Mouse (Mus musculus) embryonic fibroblast, embryonic 13.5 days (primary cell): Measurements from ENCODE around the gene Zranb1. TPM values are rescaled to one million over a fixed set of nuclear protein-coding genes. Genes with fewer than 3 reads are reported as not detected.
A peak's percentile ranks its signal among the peaks of the same experiment; 100 is the strongest.

ENCODE experiments used
- H3K27ac ChIP-seq: 2 replicates; pipeline ENCODE4 v1.5.1; 2012; ENCODE audit warnings: low read length, control low read depth, inconsistent platforms; ENCODE audit not compliant: insufficient read depth
- H3K4me1 ChIP-seq: 2 replicates; pipeline ENCODE4 v1.6.1; 2011; ENCODE audit warnings: low read length; ENCODE audit not compliant: control insufficient read depth, insufficient read depth
- H3K4me3 ChIP-seq: 2 replicates; pipeline ENCODE4 v1.5.1; 2011; ENCODE audit warnings: mild to moderate bottlenecking, control low read depth, low read length; ENCODE audit not compliant: insufficient read depth
- CTCF ChIP-seq: IDR thresholded peaks from 2 replicates; pipeline ENCODE4 v1.5.1; 2011; ENCODE audit warnings: mild to moderate bottlenecking, control low read depth, low read length, moderate library complexity, borderline replicate concordance; ENCODE audit not compliant: insufficient read depth
- POLR2A ChIP-seq: IDR thresholded peaks from 2 replicates; pipeline ENCODE4 v1.6.1; 2011; ENCODE audit warnings: low read depth, mild to moderate bottlenecking, control low read depth, low read length, moderate library complexity
- polyA plus RNA-seq: library from polyadenylated mRNA; stranded (reverse); fragments of >200 nt; gene quantifications from 2 replicates; pipeline ENCODE4 v1.2.4, GENCODE M21; 2011; ENCODE audit warnings: low read depth; ENCODE audit not compliant: missing spikeins, insufficient read length

Gene Zranb1
- polyA plus RNA-seq, 1 experiment, result 24.1 TPM

- Histone ChIP-seq H3K4me3 (no peak overlapping the region), H3K27ac (no peak overlapping the region), H3K4me1 (peaks cover 19% of the 10 kb centered on the region)
- TF ChIP-seq POLR2A (no peak), CTCF (no peak)
Observed at GRCm38 (mm10) chr7:133011191-133011590, 80.2 kb downstream of the Zranb1 start.

DNA sequence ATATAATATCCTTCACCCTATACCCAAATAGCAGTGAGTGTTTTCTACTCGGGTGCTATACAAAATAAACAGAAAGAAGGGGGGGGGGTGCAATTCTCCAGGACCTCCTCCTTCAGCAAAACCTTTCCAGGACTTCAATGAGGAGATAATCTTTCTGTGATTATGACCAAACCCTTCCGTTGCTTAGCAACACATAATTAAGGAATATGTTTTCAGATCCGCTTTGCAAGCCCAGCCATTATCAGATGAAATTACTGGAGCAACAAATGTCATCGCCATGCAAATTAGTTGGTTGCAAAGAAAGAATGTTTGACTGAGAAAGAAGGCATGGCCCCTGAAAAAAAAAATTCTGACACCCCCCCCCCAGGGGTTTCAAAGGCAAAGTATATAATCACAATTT, 80.7 kb downstream of the Zranb1 start:
- no peak overlapping the region for H3K27ac ChIP-seq
- no peak overlapping the region for H3K4me3 ChIP-seq
- TF ChIP-seq CTCF, result no peak
- TF ChIP-seq POLR2A, result no peak
- peaks cover 19% of the 10 kb centered on the region for H3K4me1 ChIP-seq

DNA sequence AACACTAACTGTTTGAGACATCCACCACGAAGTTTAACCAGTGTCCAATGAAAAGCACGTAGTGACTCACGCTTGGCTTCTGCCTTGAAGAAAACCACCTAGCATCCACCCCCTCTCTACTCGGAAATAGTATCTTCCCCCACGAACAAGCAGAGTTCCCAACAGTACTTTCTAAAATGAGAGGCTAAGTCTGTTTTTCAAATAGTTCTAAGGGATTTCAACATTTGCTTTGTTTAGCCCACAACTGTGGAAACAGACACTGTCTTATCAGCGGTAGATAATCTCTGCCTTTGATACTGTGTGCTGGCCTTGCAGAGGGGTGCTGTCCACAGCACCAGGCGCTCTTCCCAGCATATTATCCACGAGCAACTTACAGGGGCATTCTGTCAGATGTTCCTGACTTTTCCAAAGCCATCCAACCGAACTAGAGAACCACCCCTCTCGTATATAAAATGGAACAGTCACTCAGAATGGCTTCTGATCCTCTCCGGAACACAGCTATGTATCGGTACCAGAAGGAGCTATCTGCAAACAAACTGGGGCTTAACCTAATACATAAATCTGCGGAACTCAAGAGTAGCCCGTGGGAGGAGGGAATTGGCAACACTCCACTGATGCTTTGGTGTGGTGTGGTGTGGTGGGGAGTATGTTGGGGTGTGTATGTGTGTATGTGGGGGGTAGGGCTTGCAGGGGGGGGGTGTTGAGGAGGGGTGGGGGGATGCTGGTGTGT, 81.9 kb downstream of the Zranb1 start:
- peak overlapping the region; percentile 59 for H3K27ac ChIP-seq
- peaks cover 13% of the 10 kb centered on the region for H3K4me1 ChIP-seq
- H3K4me3 ChIP-seq, result no peak overlapping the region
- TF ChIP-seq CTCF (no peak), POLR2A (no peak)

DNA sequence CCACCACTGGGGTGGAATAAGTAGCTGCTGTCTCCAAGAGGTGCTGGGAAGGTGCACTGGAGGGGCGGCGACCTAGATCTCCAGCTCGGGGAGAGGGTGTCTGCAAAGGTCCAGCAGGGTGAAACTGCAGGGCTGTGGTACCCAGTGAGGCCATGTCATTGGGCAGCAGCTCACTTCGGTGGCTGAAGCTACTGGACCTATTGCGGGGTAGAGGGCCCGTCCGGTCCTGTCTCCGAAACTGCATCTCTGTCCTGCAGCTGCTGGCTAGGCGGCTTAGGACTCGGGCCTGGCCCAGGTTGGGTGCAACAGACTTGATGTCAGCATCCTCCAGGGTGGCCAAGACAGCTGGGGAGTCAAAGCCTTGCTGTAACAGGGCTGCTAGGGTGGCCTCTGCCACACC, 83.0 kb downstream of the Zranb1 start:
- H3K4me1 ChIP-seq, result peaks cover 13% of the 10 kb centered on the region

DNA sequence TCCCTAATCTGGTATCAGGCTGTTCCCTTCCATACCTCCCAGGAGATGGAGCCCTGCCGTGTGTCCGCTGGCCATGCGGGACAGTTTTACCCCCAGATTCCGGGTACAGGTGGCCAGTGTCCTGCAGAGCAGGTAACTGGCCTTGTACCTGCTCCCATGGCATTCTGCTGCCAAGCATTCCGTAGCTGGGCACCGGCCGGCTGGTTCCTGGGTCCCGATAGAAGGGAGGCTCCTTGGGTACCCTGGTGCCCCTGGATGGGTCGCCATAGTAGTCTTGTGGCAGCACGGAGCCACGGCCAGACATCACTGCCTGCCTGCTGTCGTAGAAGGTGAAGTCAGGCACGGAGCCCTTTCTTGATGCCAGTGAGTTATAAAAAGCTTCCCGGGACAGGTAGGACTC, 83.7 kb downstream of the Zranb1 start:
- no peak for TF ChIP-seq CTCF
- TF ChIP-seq POLR2A, result no peak
- peaks cover 13% of the 10 kb centered on the region for H3K4me1 ChIP-seq
- H3K27ac ChIP-seq, result no peak overlapping the region
- H3K4me3 ChIP-seq, result no peak overlapping the region

More for the DNA sequence above, 83.0 kb downstream of the Zranb1 start:
- Histone ChIP-seq H3K4me3 (no peak overlapping the region), H3K27ac (no peak overlapping the region)
- TF ChIP-seq POLR2A (no peak), CTCF (no peak)

GRCm38 (mm10) chr7:133015416-133016070, 84.6 kb downstream of the Zranb1 start:
- H3K4me1 ChIP-seq, result peaks cover 13% of the 10 kb centered on the region
- no peak overlapping the region for H3K4me3 ChIP-seq
- H3K27ac ChIP-seq, result no peak overlapping the region
- no peak for TF ChIP-seq POLR2A
- no peak for TF ChIP-seq CTCF

DNA sequence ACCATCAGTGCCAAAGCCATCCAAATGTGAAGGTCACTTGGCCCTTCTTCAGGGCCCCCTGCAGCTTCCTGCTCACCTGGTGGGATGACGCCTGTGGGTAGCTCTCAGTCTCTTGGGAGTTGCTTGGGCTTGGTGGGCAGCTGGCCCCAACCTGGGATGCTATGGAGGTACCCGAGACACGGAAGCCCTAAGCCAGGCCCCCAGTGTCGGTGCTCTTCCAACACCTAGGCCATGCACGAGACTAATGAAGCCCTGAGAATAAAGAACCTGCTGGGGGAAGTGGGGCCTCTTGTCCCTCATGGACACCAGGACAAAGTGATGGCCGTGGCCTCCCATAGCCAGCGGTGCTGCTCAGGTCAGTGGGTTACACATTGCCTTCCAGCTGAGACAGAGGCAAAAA, 88.0 kb downstream of the Zranb1 start:
- TF ChIP-seq POLR2A, result no peak
- no peak for TF ChIP-seq CTCF
- Histone ChIP-seq H3K27ac (no peak overlapping the region), H3K4me3 (no peak overlapping the region), H3K4me1 (no peaks in the 10 kb centered on the region)

GRCm38 (mm10) chr7:133019481-133020020, 88.6 kb downstream of the Zranb1 start:
- Histone ChIP-seq H3K27ac (no peak overlapping the region), H3K4me1 (no peaks in the 10 kb centered on the region), H3K4me3 (no peak overlapping the region)
- TF ChIP-seq CTCF (no peak), POLR2A (no peak)

DNA sequence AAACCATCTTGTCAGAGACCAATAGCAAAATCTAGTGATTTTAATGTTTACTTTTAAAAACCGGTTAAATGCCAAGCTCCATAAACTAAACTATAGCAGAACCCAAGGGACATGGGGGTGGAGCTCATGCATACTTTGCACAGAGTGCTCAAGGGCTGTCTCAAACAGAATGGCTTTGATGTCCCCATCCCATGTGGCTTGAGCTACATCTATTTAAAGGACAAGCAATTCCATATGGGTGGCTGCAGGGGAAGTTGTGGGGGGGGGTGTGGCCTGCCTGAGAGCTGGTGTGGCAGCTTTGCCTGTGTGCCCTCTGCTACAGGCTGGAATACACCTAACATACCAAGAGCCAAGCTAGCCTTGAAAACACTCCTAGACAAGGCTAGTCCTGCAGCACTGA, 93.8 kb downstream of the Zranb1 start:
- H3K27ac ChIP-seq, result no peak overlapping the region
- H3K4me3 ChIP-seq, result no peak overlapping the region
- TF ChIP-seq CTCF (no peak), POLR2A (no peak)
- peaks cover 7% of the 10 kb centered on the region for H3K4me1 ChIP-seq

DNA sequence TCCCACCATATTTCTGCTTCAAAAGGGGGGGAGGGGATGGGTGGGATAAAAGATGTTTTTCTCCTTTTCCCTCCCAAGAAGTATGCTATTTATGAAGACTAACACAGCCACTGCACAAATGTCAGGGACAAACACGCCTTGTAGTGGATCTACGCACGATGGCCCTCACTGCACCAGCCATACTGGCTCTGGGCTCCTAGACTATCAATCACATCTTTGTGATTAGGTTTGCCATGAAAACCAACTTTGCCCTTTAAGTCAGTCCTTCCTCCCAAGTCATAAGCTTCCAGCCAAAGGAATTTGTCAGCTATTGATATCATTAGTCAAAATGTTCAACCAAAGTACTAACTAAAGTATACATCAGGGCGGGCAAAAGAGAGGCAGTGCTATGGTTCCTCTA, 97.0 kb downstream of the Zranb1 start:
- H3K4me1 ChIP-seq, result peaks cover 7% of the 10 kb centered on the region
- H3K4me3 ChIP-seq, result no peak overlapping the region
- TF ChIP-seq CTCF, result no peak
- no peak for TF ChIP-seq POLR2A
- H3K27ac ChIP-seq, result no peak overlapping the region
